Mouse (Mus musculus) layer of hippocampus, adult 8-10 months (tissue): Measurements from ENCODE around the gene Chit1. TPM values are rescaled to one million over a fixed set of nuclear protein-coding genes. Genes with fewer than 3 reads are reported as not detected.

Source experiments
- DNase-seq, 2 experiments: peaks; one replicate each; pipeline ENCODE4 v3.0.0; 2022; ENCODE audit warnings: low spot score in 2 of 2
- total RNA-seq, 4 experiments: library from RNA; stranded (reverse); gene quantifications; 2 replicates each; pipeline ENCODE4 v1.2.4; 2022

The Chit1 gene
- total RNA-seq, 4 experiments from 2014 or later: 0.32 TPM; not detected in 3

DNA sequence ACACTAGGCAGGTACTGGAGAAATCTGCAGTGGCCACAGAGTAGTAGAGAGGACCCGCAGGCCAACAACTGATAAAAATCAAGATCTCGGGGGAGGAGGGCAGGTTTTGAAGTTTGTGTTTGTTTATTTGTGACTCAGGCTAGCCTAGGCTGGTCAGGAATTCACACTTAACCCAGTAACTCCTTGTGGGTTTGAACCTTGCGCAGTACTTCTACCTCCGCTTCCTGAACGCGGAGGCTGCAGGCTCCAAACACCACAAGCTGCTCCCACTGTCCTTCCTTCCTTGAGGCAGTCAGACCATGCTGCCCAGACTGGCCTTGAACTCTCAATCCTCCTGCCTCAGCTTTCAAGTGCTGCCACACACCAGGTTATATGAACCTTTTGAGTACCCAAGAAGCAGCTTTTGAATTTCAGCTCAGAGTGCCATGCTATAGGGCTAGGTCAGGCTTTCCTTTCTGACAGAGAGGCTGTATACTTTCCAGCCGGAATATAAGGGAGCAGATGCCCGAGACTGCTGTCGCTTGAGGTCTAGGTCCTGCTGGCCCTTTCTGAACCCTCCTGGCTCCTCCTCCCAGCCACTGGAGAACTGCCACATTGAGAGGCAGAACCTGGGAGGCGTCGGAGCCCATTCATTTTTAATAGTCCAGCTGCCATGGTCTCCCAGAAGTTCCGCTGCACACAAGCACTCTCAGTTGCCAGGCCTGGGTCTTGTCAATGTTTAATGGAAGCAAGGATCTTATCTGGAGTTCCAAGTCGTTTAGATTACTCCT lies 12.9 kb upstream of the Chit1 start:
- DNase-seq: no peak

- peak; percentile 76 to 83 for DNase-seq
Measured at GRCm38 (mm10) chr1:134098726-134099515, 12.1 kb upstream of the Chit1 start.

DNA sequence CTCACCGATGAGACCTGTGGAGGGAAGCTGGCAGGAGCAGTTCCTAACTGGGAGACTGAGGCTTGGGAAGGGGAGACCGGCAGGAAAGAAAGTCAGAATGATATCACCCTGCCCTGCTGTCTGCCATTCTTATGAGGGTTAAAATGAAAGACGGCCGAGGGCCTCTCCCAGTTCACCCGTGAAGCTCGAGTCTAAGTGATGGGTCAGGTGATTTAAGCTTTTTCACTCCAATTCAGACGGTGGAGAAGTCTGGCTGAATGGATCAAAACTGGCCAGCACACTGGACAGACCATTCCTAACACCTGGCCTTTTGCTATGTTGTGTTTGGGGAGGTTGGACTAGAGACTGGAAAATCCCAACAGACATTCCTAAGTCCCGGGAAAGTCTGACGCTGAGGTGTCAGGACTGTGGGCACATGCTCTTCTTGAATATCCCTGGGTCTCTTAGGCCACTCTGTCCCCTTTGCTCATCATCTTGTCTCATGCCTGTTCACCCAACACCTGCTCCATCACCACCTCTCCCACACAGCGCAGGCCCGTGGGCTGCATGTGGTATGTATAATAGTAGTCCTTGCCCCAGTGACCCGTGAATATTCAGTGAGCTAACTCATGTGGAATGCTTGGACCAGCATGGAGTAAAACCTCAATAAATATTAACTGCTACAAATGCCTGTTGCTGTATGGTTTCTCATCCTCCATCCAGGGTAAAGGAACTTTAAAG lies 11.4 kb upstream of the Chit1 start:
- no peak for DNase-seq

DNA sequence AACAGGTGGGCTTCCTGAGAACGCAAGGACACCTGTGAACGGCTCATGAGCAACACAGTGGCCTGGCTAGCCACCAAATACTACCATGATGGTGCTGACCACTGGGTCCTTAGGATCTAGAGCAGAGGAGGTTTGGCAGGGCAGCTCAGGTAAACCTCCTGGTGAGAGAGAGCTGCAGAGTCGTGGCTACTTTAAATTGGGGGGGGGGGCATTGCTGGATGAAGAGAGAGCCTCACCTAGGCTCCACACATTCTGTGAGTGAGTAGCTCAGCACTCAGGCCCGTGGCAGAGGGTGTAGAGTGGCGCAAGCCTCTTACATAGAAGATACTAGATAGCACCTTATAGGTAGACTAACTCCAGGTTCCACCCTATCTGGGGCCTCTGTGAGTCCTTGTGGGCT lies 10.6 kb upstream of the Chit1 start:
- no peak for DNase-seq

DNA sequence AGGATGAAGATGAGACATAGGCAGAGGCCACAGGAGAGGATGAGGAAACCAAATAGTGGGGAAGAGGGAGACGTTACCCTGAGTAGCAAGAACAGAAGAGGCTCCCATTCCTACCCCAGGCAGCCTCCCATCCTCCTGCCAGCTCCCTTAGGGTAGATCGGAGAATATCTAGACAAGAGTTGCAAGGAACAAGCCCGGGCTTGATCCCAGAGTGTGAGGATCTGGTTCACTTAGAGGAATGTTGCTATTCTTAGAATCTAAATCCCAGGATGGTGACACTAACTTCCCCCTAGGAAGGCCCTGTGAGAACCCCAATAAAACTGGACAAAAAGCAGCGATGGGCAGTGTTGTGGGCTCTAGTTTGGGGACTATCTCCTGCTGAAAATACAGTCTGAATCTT lies 10.1 kb upstream of the Chit1 start:
- DNase-seq: no peak

GRCm38 (mm10) chr1:134101593-134101992 lies 9.4 kb upstream of the Chit1 start:
- no peak for DNase-seq

- DNase-seq: no peak
Measured at GRCm38 (mm10) chr1:134103861-134104260, 7.2 kb upstream of the Chit1 start.

DNA sequence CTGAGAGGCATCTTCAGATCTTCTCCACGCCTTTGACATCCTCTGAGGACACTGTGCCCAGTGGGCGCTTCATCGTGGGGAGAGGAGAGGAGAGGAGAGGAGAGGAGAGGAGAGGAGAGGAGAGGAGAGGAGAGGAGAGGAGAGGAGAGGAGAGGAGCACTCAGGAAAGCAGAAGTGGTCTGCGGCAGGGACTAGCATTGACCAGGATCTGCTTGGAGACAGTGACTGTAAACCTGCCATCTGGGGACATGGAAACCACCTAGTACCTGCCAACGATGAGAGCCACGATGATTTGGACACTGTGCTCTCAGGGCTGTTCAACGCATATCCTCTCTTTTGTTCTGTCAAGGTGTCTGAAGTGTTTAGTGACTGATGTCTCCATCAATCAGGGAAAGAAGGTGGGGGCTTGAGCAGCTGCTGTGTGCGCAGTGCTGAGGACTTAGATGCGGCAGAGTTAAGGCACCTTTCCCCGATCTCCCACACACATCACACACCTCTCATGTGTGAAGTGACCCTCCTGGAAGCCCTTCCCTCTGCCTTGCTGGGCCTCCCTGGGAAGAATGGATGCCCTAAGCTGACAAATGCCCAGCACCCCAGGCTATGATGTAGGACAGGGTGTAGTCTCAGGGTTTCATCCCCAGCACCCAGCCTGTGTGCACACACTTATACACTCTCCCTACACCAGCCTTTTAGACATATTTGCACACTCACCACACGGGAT lies 5.8 kb upstream of the Chit1 start:
- DNase-seq: no peak

- DNase-seq: no peak
Measured at GRCm38 (mm10) chr1:134105764-134106430, 5.1 kb upstream of the Chit1 start.

- peak in 1 of 2 experiments; percentile 67 for DNase-seq
Measured at GRCm38 (mm10) chr1:134106719-134107118, 4.3 kb upstream of the Chit1 start.

- no peak for DNase-seq
Measured at GRCm38 (mm10) chr1:134107777-134108176, 3.3 kb upstream of the Chit1 start.

DNA sequence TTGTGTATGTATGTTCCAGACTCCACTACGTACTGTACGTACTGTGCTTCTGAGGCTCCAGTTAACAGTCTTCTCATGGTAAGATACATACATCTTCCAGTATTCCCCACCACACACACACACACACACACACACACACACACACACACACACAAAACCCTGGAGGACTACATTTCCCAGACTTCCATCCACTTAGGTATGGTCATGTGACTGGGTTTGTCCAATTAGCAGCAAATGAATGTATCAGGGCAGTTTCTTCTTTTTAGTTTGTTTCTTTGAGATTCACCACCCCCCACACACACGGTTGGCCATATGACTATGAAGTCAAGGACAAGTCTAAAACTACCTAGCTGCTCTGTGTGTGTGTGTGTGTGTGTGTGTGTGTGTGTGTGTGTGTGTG lies 1.0 kb upstream of the Chit1 start:
- DNase-seq: no peak

- DNase-seq: no peak
Measured at GRCm38 (mm10) chr1:134110449-134110848, 593 bp upstream of the Chit1 start.

GRCm38 (mm10) chr1:134113560-134113959 lies 2.5 kb downstream of the Chit1 start:
- DNase-seq: no peak

DNA sequence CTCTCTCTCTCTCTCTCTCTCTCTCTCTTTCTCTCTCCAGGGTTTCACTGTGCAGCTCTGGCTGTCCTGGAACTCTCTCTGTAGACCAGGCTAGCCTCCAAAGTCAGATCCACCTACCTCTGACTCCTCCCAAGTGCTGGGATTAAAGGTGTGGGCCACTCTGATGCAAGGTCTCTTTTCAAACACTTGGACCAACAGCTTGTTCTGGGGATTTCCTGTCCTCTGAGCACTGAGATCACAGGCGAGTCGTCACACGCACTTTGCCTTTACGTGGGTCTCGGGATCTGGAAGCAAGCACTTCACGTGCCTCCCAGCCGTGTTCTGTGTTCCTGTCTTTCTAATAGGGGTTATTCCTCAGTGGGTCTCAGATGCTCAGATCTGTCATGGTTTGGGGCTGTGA lies 3.0 kb downstream of the Chit1 start:
- DNase-seq: no peak

DNA sequence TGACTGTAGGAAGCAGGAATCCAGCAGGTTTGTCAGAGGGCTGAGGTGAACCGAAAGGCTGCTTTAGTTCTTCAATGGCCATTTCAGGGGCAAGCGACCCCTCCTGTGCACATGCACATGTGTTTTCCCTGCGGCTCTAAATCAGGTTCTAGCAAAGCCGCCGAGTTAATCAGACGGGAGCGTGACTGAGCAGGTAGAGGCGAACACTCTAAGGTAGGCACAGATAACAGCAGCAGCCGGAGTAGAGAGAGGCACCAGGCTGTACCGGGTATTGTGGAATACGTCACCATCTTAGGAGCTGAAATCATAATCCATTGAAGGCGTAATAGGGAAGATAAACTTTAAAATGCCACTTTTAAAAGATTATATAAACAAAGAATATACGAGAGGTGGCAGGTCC lies 3.7 kb downstream of the Chit1 start:
- no peak for DNase-seq

DNA sequence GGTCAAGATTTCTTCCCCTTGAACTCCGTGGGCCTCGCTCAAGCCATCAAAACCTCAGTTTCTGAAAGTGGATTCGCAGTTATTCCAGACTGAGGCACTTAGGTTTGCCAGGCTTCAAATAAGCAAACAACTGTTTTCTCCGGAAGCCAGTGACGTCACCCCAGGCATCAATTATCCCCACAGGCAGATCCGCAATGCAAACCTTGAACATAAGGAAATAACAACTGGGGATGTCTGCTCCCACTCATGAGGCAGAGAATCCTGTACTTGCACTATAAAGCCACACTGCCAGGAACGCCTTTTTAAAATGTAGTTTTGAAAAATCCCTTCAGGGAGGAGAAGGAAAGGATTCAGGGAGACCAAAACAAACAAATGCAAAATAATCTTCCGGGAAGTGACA lies 4.4 kb downstream of the Chit1 start:
- no peak for DNase-seq

DNA sequence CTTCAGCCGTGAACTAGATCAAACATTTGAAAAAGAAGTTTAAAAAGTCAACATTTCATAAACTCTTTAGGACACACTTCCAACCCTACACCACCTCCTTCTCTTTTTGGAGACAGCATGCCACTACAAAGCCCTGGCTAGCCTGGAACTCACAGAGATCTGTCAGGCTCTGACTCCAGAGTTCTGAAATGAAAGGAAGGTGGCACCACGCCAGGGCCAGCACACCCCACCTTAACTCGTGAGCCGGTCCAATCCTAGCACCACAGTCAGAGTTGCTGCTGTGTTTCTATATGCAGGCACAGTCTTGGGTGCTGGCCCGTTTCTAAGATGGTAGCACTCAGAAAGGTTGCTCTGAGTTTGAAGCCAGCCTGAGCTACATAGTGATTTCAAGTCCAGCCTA lies 6.1 kb downstream of the Chit1 start:
- DNase-seq: no peak

DNA sequence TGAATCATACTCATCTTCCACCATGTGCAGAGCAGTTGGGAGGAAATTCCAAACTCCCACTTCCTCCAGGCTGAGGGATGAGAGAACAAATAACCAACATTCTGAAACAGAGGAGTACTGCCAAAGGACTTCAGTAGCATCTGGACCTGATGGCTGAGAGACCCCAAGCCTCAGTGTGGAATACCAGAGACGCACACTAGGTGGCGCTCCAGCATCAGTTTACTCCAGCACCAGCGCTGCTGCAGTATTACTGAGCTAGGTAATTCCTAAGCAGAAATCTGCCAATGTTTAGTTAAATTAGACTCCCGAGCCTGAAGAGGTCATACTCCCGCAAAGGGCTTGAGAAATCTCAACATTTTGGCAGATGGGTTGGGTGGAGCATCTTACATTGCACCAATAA lies 9.1 kb downstream of the Chit1 start:
- DNase-seq: peak; percentile 88 to 97

DNA sequence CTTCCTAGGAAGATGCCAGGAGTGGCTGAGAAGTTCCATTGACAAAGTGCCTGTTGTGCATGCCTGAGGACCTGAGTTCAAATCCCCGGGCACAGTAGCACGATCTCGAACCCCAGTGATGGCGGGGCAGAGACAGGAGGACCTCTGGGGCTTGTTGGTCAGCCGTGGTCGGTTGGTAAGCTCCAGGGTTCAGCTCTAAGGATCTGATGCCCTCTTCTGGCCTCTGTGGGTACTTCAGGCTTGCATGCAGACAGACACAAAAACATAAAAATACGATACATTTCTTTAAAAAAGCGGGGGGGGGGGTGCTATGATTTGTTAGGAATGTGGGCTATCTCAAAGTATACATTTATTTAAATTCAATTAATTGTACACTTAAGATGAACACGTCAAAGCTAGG lies 11.2 kb downstream of the Chit1 start:
- DNase-seq: no peak

DNA sequence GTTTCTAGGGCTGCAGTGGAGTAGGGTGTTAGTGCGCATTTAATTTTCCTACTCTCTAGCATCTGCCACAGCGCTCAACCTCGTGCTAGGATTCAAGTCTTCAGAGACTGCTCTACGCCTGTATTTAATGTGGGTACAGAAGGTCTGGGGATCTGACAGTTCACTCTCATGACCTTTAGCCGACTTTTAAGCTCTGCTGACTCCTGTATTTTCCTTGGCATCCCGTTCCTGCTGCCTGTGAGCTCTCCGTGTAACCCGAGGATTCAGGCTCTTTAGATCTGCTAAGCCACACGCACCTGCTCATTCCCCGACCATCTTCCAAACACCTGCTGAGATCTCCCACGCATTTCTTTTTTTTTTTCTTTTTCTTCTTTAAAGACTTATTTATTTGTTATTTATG lies 22.3 kb downstream of the Chit1 start:
- no peak for DNase-seq
